Mouse (Mus musculus) limb, embryonic 15.5 days (tissue): Measurements from ENCODE around the gene Eif4e1b. TPM values are rescaled to one million over a fixed set of nuclear protein-coding genes. Genes with fewer than 3 reads are reported as not detected.
A peak's percentile ranks its signal among the peaks of the same experiment; 100 is the strongest.

Experiments
- ATAC-seq: fragments of 200-750 bp; cut with Nextera tagmentation; 2 replicates; pipeline ENCODE4 v1.8.0; 2017; ENCODE audit warnings: low read depth, moderate TSS enrichment; ENCODE audit not compliant: insufficient number of reproducible peaks, low FRiP score, low TSS enrichment
- H3K27ac ChIP-seq: fragments of 300-500 bp; sonication (generic); 2 replicates; pipeline ENCODE4 v1.5.1; 2015; ENCODE audit warnings: moderate library complexity, mild to moderate bottlenecking, inconsistent platforms
- H3K27me3 ChIP-seq: fragments of 300-500 bp; sonication (generic); 2 replicates; pipeline ENCODE4 v1.6.1; 2015; ENCODE audit warnings: inconsistent platforms
- H3K36me3 ChIP-seq: fragments of 300-500 bp; sonication (generic); 2 replicates; pipeline ENCODE4 v1.6.1; 2015; ENCODE audit warnings: inconsistent platforms
- H3K4me1 ChIP-seq: fragments of 300-500 bp; sonication (generic); 2 replicates; pipeline ENCODE4 v1.6.1; 2015; ENCODE audit warnings: inconsistent platforms
- H3K4me2 ChIP-seq: fragments of 300-500 bp; sonication (generic); 2 replicates; pipeline ENCODE4 v1.6.1; 2015; ENCODE audit warnings: mild to moderate bottlenecking, inconsistent platforms
- H3K4me3 ChIP-seq: fragments of 300-500 bp; sonication (generic); 2 replicates; pipeline ENCODE4 v1.5.1; 2015; ENCODE audit warnings: mild to moderate bottlenecking, inconsistent platforms
- H3K9ac ChIP-seq: fragments of 300-500 bp; sonication (generic); 2 replicates; pipeline ENCODE4 v1.6.1; 2015; ENCODE audit warnings: inconsistent platforms
- H3K9me3 ChIP-seq: fragments of 300-500 bp; sonication (generic); 2 replicates; pipeline ENCODE4 v1.6.1; 2016; ENCODE audit warnings: inconsistent platforms
- WGBS: fragments of 180-500 bp; shearing (Covaris S2); methylation state at CpG from one replicate; pipeline ENCODE4 v1.1.7; 2015; 5-methylcytosine and 5-hydroxymethylcytosine counted together
- polyA plus RNA-seq: library from polyadenylated mRNA; unstranded; fragments of >200 nt; fragmentation: Nextera tagmentation; extraction: Ambion mirVana; gene quantifications from 2 replicates; pipeline ENCODE4 v1.2.1, GENCODE M21; 2015

The Eif4e1b gene
- polyA plus RNA-seq, 1 experiment from 2014 or later: not detected

GRCm38 (mm10) chr13:54794002-54794577 lies 10.3 kb downstream of the Eif4e1b start:
- Histone ChIP-seq H3K4me3 (no peak overlapping the region), H3K36me3 (no peaks in the 10 kb centered on the region), H3K4me2 (no peak overlapping the region), H3K27ac (no peak overlapping the region), H3K9ac (no peak overlapping the region), H3K9me3 (no peaks in the 10 kb centered on the region), H3K27me3 (peaks cover 59% of the 10 kb centered on the region), H3K4me1 (peaks cover 9% of the 10 kb centered on the region)
- ATAC-seq: no peak
- 66% methylated on average over 16 of the region's 16 CpGs for WGBS

- Histone ChIP-seq H3K36me3 (no peaks in the 10 kb centered on the region), H3K4me3 (no peak overlapping the region), H3K27me3 (peaks cover 57% of the 10 kb centered on the region), H3K9ac (no peak overlapping the region), H3K9me3 (no peaks in the 10 kb centered on the region), H3K4me2 (no peak overlapping the region), H3K27ac (no peak overlapping the region), H3K4me1 (peaks cover 2% of the 10 kb centered on the region)
- ATAC-seq: no peak
- WGBS: 47% methylated on average over 5 of the region's 5 CpGs
Measured at GRCm38 (mm10) chr13:54794843-54795242, 11.0 kb downstream of the Eif4e1b start.

GRCm38 (mm10) chr13:54797356-54797755 lies 13.6 kb downstream of the Eif4e1b start:
- H3K36me3 ChIP-seq: no peaks in the 10 kb centered on the region
- no peak overlapping the region for H3K9ac ChIP-seq
- no peaks in the 10 kb centered on the region for H3K9me3 ChIP-seq
- peaks cover 33% of the 10 kb centered on the region for H3K27me3 ChIP-seq
- no peaks in the 10 kb centered on the region for H3K4me1 ChIP-seq
- WGBS: 35% methylated on average over 4 of the region's 4 CpGs
- no peak for ATAC-seq
- H3K27ac ChIP-seq: no peak overlapping the region
- H3K4me3 ChIP-seq: no peak overlapping the region
- H3K4me2 ChIP-seq: no peak overlapping the region

GRCm38 (mm10) chr13:54797861-54798643 lies 14.3 kb downstream of the Eif4e1b start:
- Histone ChIP-seq H3K4me2 (no peak overlapping the region), H3K9ac (no peak overlapping the region), H3K36me3 (no peaks in the 10 kb centered on the region), H3K4me3 (no peak overlapping the region), H3K9me3 (no peaks in the 10 kb centered on the region), H3K27ac (no peak overlapping the region), H3K27me3 (peaks cover 26% of the 10 kb centered on the region), H3K4me1 (no peaks in the 10 kb centered on the region)
- ATAC-seq: no peak
- WGBS: 75% methylated on average over 16 of the region's 16 CpGs

DNA sequence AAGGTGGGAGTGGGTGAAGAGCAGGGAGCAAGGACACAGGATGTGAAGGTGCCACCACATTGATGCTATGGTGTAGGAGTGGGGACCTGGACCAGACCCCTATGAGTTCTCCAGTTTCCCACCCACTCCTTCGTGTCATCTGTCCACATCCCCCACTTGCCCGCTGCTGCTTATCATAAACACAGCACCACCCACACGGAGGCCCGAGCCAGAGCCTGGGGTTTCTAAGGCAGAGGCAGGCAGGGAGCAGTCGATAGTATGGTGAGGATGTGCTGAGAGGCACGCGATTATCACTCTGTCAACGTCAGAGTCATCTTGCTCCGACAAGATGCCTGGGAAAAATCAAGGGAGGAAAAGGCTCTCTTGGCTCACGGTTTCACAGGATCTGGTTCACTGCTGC lies 14.9 kb downstream of the Eif4e1b start:
- no peaks in the 10 kb centered on the region for H3K9me3 ChIP-seq
- no peak overlapping the region for H3K9ac ChIP-seq
- H3K4me1 ChIP-seq: no peaks in the 10 kb centered on the region
- no peak for ATAC-seq
- no peak overlapping the region for H3K4me3 ChIP-seq
- peaks cover 26% of the 10 kb centered on the region for H3K27me3 ChIP-seq
- no peak overlapping the region for H3K27ac ChIP-seq
- 77% methylated on average over 10 of the region's 10 CpGs for WGBS
- no peak overlapping the region for H3K4me2 ChIP-seq
- no peaks in the 10 kb centered on the region for H3K36me3 ChIP-seq

DNA sequence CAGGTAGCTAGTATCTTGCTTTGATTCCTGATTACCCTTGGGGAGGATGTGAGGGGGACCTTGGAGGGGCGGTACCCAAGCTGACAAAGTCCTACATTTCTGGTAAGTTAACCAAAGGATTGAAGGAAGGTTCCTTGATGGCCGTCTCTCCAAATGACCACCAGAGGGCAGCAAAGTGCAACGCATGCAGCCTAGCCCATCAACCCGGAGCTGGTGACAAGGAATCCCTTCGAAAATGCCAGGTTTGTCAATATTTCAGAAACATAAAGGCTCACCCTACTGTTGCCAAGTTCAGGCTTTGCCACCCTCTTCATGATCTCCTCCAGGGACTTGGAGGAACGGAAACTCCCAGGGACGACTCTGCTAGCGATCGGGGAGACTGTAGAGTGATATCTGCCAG lies 15.9 kb downstream of the Eif4e1b start:
- H3K4me3 ChIP-seq: no peak overlapping the region
- H3K36me3 ChIP-seq: no peaks in the 10 kb centered on the region
- H3K27ac ChIP-seq: no peak overlapping the region
- no peak for ATAC-seq
- no peaks in the 10 kb centered on the region for H3K4me1 ChIP-seq
- no peak overlapping the region for H3K9ac ChIP-seq
- no peaks in the 10 kb centered on the region for H3K9me3 ChIP-seq
- H3K4me2 ChIP-seq: peak overlapping the region; percentile 31; the same call in 1 of the 2 replicates
- 17% methylated on average over 9 of the region's 9 CpGs for WGBS
- peaks cover 24% of the 10 kb centered on the region for H3K27me3 ChIP-seq

DNA sequence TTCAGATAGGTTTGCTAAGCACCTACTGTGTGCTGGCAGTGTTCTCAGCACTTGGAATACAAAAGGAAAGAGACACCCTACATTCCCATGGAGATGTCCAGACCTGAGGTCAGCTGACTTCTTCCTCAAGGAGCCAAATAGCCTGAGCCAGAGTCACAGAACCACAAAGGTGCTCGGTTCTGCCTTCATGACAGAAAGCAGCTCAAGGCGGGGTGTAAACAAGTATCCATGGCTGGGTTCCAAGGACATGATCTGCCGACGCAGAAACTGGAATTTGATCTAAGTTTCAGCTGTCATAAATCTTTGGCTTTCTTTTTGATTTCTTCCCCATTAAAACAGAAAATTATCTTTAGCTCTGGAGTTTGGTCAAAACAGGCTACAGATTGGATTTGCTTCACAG lies 16.4 kb downstream of the Eif4e1b start:
- H3K4me2 ChIP-seq: no peak overlapping the region
- 38% methylated on average over 4 of the region's 4 CpGs for WGBS
- H3K4me1 ChIP-seq: no peaks in the 10 kb centered on the region

GRCm38 (mm10) chr13:54803010-54803409 lies 19.2 kb downstream of the Eif4e1b start:
- no peak for ATAC-seq
- Histone ChIP-seq H3K4me3 (no peak overlapping the region), H3K36me3 (no peaks in the 10 kb centered on the region), H3K4me2 (no peak overlapping the region), H3K27ac (no peak overlapping the region), H3K9ac (no peak overlapping the region), H3K9me3 (no peaks in the 10 kb centered on the region), H3K4me1 (no peaks in the 10 kb centered on the region), H3K27me3 (peaks cover 33% of the 10 kb centered on the region)
- 82% methylated on average over 6 of the region's 6 CpGs for WGBS

More for the DNA sequence above, 16.4 kb downstream of the Eif4e1b start:
- peaks cover 24% of the 10 kb centered on the region for H3K27me3 ChIP-seq
- no peak overlapping the region for H3K4me3 ChIP-seq
- H3K27ac ChIP-seq: no peak overlapping the region
- no peaks in the 10 kb centered on the region for H3K9me3 ChIP-seq
- H3K9ac ChIP-seq: no peak overlapping the region
- H3K36me3 ChIP-seq: no peaks in the 10 kb centered on the region
- ATAC-seq: no peak

- no peaks in the 10 kb centered on the region for H3K4me1 ChIP-seq
- no peak overlapping the region for H3K27ac ChIP-seq
- WGBS: 39% methylated on average over 21 of the region's 21 CpGs
- no peak for ATAC-seq
- H3K27me3 ChIP-seq: peaks cover 22% of the 10 kb centered on the region
- no peaks in the 10 kb centered on the region for H3K36me3 ChIP-seq
- H3K9ac ChIP-seq: no peak overlapping the region
- H3K9me3 ChIP-seq: no peaks in the 10 kb centered on the region
- no peak overlapping the region for H3K4me2 ChIP-seq
- no peak overlapping the region for H3K4me3 ChIP-seq
Measured at GRCm38 (mm10) chr13:54805134-54805838, 21.5 kb downstream of the Eif4e1b start.

DNA sequence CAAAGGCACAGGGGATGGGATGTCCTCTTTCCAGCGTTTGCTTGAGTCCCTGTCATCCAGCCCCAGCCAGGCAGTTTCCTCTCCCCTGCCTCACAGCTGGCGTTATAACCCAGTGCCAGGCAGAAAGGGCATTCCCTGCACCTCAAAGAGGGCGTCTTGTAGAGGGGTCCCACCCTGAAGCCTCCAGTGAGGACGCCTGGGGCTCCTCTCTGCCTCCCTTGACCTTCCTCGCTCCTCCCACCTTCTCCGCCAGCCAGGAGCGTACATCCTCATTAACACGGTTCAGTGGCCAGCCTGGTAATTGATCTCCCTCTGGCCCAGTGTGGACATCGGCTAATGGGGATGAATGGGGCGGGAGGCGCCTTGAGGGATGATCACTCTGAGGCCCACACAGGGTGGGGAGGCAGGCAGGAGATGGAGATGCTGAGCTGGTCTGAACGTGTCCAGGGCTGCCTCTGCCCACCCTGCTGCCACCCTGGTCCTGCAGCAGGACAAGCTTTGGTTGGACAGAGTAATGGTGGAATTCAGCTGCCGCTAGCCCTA lies 22.7 kb downstream of the Eif4e1b start:
- Histone ChIP-seq H3K36me3 (no peaks in the 10 kb centered on the region), H3K4me2 (no peak overlapping the region), H3K27ac (no peak overlapping the region), H3K9ac (no peak overlapping the region), H3K4me1 (no peaks in the 10 kb centered on the region), H3K4me3 (no peak overlapping the region), H3K27me3 (peaks cover 22% of the 10 kb centered on the region), H3K9me3 (no peaks in the 10 kb centered on the region)
- WGBS: 27% methylated on average over 13 of the region's 13 CpGs
- ATAC-seq: no peak

DNA sequence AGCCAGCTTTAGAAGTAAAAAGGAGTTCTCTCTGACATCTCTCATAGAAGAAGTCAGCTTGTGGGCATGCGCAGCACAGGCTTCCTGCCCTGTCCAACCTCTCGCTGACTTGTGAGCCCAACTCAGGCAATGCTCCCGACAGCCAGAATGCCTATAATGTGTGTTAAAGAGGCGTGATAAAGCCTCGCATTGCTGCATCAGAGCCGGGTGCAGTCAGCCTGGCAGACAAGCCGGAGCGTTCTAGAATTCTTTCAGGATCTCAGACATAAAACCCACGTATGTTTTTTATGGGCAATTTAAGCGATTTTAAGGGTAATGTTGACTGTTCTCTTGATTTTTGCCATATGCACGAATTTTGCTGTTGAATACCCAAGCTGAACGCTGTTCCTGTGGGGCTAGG lies 24.3 kb downstream of the Eif4e1b start:
- Histone ChIP-seq H3K27me3 (peaks cover 25% of the 10 kb centered on the region), H3K4me1 (no peaks in the 10 kb centered on the region), H3K4me3 (no peak overlapping the region), H3K36me3 (no peaks in the 10 kb centered on the region), H3K4me2 (no peak overlapping the region), H3K9me3 (no peaks in the 10 kb centered on the region), H3K9ac (no peak overlapping the region), H3K27ac (no peak overlapping the region)
- 34% methylated on average over 12 of the region's 12 CpGs for WGBS
- ATAC-seq: no peak

GRCm38 (mm10) chr13:54811476-54811875 lies 27.7 kb downstream of the Eif4e1b start:
- no peaks in the 10 kb centered on the region for H3K36me3 ChIP-seq
- H3K9ac ChIP-seq: no peak overlapping the region
- H3K4me2 ChIP-seq: no peak overlapping the region
- no peak overlapping the region for H3K4me3 ChIP-seq
- H3K9me3 ChIP-seq: no peaks in the 10 kb centered on the region
- ATAC-seq: no peak
- peaks cover 6% of the 10 kb centered on the region for H3K27me3 ChIP-seq
- no peaks in the 10 kb centered on the region for H3K4me1 ChIP-seq
- 26% methylated on average over 7 of the region's 7 CpGs for WGBS
- no peak overlapping the region for H3K27ac ChIP-seq
